Mouse (Mus musculus): ENCODE measurements around the gene Caskin1. TPM values are rescaled to one million over a fixed set of nuclear protein-coding genes. Genes with fewer than 3 reads are reported as not detected.
"Not testable (repeated sequence)": the region's sequence is repeated elsewhere in the genome, so short reads cannot be mapped to it uniquely, and the experiment has no call there.

Gene Caskin1
- total RNA-seq (2021): 100 to 1,000 TPM; 134 to 144 TPM
- long read RNA-seq, experiment 1, full-length matches to known transcripts: 74 of 206 reads
- long read RNA-seq, experiment 1, partial matches to known transcripts: 97 of 206 reads
- long read RNA-seq, experiment 1, other reads (novel, unspliced or antisense): 35 of 206 reads
- long read RNA-seq, experiment 2, full-length matches to known transcripts: 59 of 182 reads
- long read RNA-seq, experiment 2, partial matches to known transcripts: 80 of 182 reads
- long read RNA-seq, experiment 2, other reads (novel, unspliced or antisense): 43 of 182 reads

DNA sequence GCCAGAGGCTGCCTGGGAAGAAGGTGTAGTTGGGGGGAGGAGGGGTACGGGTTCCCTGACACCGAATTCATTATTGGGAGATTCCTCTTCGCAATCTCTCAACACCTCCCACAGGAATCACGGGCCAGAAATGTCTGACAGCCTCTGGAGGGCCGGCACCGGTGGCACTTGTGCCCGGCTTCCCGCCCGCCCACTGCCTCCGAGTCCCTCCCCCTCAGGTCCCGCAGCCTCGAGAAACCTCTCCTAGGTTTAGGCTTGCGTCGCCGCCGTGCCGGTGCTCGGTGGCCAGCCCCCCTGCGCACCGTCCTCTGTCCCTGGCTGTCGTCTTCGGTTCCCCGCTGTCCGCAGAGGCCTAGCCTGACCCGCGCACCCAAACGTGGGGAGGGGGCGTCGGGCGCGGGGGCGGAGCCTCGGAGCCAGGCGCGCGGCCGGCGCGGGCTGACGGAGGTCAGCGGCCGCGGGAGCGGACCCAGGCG is at the start of gene Caskin1:
Gene Caskin1, plus strand, starts transcription at position 416 of the 476 bp plus-strand sequence.
- H3K4me3 ChIP-seq: peak within 1 kb of the TSS; percentile 76
- intact Hi-C loops (cut with DNase I): no loop called here
- H3K27ac ChIP-seq: peak within 1 kb of the TSS; percentile 94
- DNase-seq (ENCODE audit: extremely low spot score in 1 of 2, low spot score in 2 of 2): no peak
- TF ChIP-seq CTCF (IDR thresholded peaks at IDR 0.05): no peak

DNA sequence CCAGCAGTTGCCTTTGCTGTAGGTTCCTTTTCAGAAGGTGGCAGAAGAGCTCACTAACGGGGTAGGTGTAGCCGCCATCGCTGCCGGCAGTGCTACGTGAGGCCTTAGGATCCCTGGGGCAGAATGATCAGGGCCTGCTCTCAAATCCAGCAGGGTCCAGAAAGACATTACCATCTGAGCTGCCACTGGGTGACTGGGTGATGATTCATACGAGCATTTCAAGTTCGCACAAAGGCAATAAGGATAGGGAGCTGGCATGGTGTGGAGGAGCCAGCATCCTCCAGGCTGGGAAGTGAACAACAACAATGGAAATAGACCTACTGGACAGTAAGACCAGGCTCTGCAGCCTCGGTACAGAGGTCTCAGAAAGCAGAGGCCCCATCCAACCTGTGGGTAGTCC is 48.0 kb upstream of the Caskin1 start:
- Histone ChIP-seq H3K27ac (no peak overlapping the region), H3K4me3 (no peak overlapping the region)
- TF ChIP-seq CTCF (IDR thresholded peaks at IDR 0.05): no peak
- intact Hi-C loops (cut with DNase I): no loop called here
- DNase-seq (ENCODE audit: extremely low spot score in 1 of 2, low spot score in 2 of 2): no peak

DNA sequence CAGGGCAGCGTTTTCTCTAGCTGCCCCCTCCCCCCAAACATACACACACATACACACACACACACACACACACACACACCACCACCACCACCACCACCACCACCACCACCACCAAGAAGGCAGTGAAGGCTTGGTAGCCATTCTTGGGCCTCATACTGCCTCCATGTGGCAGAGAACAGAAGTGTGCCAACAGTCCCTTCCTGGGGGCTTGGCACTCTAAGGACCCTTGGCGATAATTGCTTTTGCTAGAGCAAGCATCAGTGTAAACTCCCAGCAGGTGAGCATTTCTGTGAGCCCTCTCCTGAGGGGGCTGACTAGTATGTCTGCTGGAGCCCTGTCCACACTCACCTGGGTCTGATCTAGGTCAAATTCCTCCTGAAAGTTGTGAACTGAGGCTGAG is 47.3 kb upstream of the Caskin1 start:
- TF ChIP-seq CTCF (IDR thresholded peaks at IDR 0.05): peak; percentile 10

DNA sequence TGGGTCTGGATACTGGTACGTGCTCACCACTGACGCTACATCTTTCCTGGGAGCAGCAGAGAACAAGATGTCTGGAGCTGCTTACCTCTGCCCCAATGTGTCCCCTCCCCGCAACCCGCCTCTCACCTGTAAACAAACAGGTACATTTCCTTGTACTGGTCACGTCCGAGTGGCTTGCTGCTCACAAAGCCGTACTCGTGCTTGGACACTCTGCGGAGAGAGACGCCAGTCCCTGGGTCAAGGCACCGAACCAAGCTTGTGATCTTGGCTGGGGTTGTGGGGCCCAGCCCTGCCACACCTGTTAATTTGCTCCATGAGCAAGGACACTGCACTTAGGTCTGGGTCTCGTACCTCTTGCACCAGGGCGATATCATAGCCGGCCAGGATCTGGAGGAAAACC is 46.3 kb upstream of the Caskin1 start:
- H3K4me3 ChIP-seq: no peak overlapping the region
- DNase-seq (ENCODE audit: extremely low spot score in 1 of 2, low spot score in 2 of 2): no peak
- H3K27ac ChIP-seq: no peak overlapping the region
- intact Hi-C loops (cut with DNase I): no loop called here
- no peak for TF ChIP-seq CTCF (IDR thresholded peaks at IDR 0.05)

More for the DNA sequence above, 47.3 kb upstream of the Caskin1 start:
- H3K4me3 ChIP-seq: no peak overlapping the region
- intact Hi-C loops (cut with DNase I): no loop called here
- H3K27ac ChIP-seq: no peak overlapping the region
- no peak for DNase-seq (ENCODE audit: extremely low spot score in 1 of 2, low spot score in 2 of 2)

DNA sequence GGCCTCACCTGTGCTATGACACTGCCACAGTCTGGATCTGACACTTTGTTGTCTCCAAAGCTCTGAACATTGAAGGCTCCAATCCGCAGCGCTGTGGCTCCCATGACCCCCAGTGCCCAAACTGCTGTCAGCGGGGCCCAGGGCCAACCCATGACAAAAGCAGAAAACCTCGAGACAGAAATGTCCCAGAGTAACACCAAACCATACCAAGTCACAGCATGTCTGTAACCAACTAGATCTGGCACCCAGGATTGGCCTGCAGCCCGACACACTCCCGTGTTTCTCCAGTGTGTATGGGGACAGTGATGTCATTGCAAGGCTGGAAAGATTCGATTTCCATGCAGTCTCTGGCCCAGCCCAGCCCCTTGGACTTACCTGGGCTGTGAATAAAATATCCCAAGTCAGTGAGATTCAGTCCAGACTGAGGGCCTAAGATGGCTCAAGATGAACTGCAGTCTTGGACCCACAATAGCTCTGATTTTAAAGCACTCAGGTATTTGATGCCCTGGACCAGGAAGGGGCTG is 45.7 kb upstream of the Caskin1 start, which contains the start of gene Dnase1l2:
Gene Dnase1l2, minus strand, starts transcription at position 474 of the 524 bp plus-strand sequence.
- Histone ChIP-seq H3K4me3 (no peak within 1 kb of the TSS), H3K27ac (no peak within 1 kb of the TSS)
- no peak for TF ChIP-seq CTCF (IDR thresholded peaks at IDR 0.05)
- DNase-seq (ENCODE audit: extremely low spot score in 1 of 2, low spot score in 2 of 2): no peak
- intact Hi-C loops (cut with DNase I): no loop called here

DNA sequence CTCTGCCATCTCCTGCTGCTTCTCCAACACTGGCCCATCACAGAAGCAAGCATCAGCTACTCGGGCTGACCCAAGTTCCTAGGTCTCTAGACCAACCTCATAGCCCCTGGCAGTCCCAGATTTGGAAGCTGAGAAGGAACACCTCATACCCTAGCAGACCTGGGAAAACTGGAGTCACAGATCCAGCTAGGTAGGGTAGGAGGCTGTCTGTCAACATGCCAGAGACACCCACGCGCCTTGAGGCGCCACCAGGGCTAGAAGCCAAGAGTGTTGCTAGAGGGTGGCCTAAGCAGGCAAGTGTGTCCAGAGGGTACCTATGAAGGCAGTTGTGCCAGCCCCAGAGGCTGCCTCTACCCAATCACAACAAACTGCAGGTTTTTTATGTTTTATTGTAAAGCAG is 45.0 kb upstream of the Caskin1 start:
- TF ChIP-seq CTCF (IDR thresholded peaks at IDR 0.05): no peak
- DNase-seq (ENCODE audit: extremely low spot score in 1 of 2, low spot score in 2 of 2): peak in 1 of 2 experiments; percentile 63
- no peak overlapping the region for H3K4me3 ChIP-seq
- intact Hi-C loops (cut with DNase I): no loop called here
- H3K27ac ChIP-seq: no peak overlapping the region

DNA sequence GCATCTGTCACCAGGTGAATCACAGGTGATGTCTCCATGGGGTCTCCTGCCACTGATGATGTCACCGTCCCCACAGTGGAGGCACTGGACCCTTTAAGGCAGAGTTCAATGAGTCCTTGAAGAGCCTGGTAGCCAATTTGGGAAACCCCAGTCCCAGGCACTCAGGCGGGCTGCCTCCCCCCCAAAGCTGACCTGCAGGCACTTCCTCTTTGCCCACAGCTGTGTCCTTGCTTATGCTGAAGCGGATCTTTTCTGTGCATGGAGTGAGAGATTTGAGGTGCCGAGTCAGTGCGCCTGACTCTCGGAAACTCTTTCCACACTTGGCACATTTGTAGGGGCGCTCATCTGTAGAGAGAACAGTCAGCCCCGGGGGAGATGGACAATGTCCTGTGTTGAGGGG is 41.8 kb upstream of the Caskin1 start:
- intact Hi-C loops (cut with DNase I): no loop called here
- H3K4me3 ChIP-seq: no peak overlapping the region
- no peak overlapping the region for H3K27ac ChIP-seq
- no peak for DNase-seq (ENCODE audit: extremely low spot score in 1 of 2, low spot score in 2 of 2)
- no peak for TF ChIP-seq CTCF (IDR thresholded peaks at IDR 0.05)

DNA sequence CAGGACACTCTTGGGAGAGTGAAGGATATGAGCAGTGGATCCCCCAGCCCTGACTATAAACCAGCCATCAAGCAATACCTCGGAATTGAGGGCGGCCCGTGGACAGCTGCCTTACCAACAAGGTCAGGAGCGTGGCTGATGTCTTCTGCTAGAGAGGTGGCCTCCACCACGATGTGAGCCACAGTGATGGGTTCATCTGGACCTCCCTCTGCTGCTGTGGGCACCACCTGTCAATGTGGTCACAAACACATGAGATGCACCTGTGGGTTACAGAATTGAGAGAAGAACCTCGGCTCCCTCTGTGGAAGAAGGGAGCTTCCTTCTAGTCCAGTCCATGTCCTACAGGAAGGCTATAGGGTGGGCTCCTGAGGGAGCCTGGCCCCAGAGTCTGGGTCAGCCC is 38.9 kb upstream of the Caskin1 start:
- no peak for DNase-seq (ENCODE audit: extremely low spot score in 1 of 2, low spot score in 2 of 2)
- H3K4me3 ChIP-seq: no peak overlapping the region
- TF ChIP-seq CTCF (IDR thresholded peaks at IDR 0.05): no peak
- H3K27ac ChIP-seq: no peak overlapping the region
- intact Hi-C loops (cut with DNase I): no loop called here

DNA sequence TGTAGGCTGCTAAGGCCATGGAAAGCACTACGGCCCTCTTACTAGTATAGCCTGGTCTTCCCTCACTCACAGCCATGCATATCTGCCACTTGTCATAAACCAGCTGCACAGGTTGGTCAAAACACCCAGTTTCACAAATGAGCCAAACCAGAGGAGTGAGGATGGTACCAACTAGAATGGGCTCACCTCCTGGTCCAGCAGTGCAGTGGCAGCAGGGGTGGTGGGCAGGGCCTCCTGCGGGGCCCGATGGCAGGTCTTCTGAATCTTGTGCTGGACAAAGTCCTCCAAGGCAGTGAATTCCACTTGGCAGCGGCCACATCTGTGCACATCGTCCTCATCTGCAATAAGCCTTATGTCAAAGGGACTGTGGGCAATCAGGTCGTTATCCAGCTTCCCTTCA is 37.2 kb upstream of the Caskin1 start:
- TF ChIP-seq CTCF (IDR thresholded peaks at IDR 0.05): no peak
- DNase-seq (ENCODE audit: extremely low spot score in 1 of 2, low spot score in 2 of 2): no peak
- no peak overlapping the region for H3K27ac ChIP-seq
- intact Hi-C loops (cut with DNase I): no loop called here
- H3K4me3 ChIP-seq: no peak overlapping the region

DNA sequence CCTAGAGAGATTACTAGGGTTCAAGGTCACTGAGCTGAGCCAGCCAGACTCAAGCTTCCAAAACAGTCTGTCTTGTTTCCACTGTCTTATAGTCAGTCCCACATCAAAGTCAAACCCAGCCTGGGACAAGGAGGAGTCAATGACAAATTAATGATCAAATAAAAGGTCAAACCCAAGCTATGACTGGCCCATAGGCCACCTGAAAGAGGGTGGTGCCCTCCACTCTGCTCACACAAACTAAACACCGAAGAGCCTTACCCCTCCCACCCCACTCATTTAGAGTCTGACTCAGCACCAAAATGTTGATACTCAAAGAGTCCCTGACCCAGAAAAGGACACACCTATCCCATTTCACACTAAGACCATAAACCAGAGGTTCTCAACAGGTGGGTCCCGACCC is 35.0 kb upstream of the Caskin1 start:
- Histone ChIP-seq H3K4me3 (no peak overlapping the region), H3K27ac (no peak overlapping the region)
- TF ChIP-seq CTCF (IDR thresholded peaks at IDR 0.05): no peak
- intact Hi-C loops (cut with DNase I): no loop called here
- no peak for DNase-seq (ENCODE audit: extremely low spot score in 1 of 2, low spot score in 2 of 2)

DNA sequence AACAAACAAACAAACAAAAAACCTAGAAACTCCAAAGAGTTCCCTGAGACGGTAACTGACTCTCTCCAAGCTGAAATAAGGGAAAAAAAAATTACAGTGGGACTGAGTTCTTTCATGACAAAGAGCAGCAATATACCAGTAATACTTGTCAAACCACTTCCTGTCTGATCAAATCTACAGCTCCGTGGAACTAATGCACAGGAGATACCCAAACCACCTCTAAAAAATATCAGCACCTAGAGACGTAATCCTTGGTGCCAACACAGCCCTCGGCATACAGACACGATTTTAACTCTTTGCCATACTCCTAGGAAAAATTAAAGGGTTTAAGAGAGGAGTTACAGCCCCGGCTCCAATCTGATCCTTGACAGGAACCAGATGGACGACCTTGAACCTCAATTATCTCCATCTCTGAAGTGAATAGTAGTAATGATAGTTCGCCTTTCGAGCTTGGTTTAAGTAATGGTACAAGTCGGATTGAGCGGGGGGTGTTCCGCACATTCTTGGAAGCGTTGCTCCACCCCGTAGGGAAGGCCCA is 34.1 kb upstream of the Caskin1 start:
- no peak for TF ChIP-seq CTCF (IDR thresholded peaks at IDR 0.05)

DNA sequence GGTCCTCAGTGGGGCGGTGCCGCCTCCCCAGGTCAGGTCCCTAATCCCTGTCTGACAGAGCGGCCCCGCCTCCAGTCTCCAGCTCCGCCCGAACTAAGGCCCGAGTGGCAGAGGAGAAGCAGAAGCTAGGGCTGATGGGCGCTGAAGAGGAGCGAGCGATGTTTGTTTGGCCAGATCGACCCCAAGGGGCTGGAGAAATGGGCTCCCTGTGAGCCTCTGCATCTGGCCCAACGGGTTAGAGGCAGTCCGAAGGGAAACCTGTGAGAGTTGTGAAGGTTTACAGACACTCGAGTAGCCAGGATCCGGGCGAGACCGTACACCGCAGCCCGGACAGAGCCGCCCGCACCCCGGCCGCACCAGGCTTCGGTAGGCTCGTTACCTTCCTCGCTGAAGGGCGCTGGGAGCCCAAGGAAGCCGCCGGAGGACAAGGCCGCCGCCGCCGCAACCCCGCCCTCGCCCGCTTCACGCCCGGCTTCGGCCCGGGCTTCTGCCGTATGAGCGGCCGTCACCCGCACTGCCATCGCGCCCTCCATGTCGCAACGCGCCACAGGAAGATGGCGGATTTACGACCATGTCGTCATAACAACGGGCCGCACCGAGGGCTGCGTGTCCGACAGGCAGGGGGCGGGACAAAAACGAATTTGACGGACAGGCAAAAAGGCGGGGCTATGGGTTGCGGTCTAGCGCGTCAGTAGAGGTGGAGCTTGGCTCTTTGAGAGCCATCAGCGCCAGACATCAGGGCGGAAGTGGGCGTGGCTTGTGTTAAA is 33.5 kb upstream of the Caskin1 start:
- Histone ChIP-seq H3K27ac (peak overlapping the region; percentile 97), H3K4me3 (peak overlapping the region; percentile 71)
- no peak for TF ChIP-seq CTCF (IDR thresholded peaks at IDR 0.05)
- DNase-seq (ENCODE audit: extremely low spot score in 1 of 2, low spot score in 2 of 2): peak; percentile 98 to 99
- intact Hi-C loops (cut with DNase I): no loop called here

More for the DNA sequence above, 34.1 kb upstream of the Caskin1 start:
- Histone ChIP-seq H3K4me3 (peak overlapping the region; percentile 71), H3K27ac (peak overlapping the region; percentile 97)
- no peak for DNase-seq (ENCODE audit: extremely low spot score in 1 of 2, low spot score in 2 of 2)
- intact Hi-C loops (cut with DNase I): no loop called here

DNA sequence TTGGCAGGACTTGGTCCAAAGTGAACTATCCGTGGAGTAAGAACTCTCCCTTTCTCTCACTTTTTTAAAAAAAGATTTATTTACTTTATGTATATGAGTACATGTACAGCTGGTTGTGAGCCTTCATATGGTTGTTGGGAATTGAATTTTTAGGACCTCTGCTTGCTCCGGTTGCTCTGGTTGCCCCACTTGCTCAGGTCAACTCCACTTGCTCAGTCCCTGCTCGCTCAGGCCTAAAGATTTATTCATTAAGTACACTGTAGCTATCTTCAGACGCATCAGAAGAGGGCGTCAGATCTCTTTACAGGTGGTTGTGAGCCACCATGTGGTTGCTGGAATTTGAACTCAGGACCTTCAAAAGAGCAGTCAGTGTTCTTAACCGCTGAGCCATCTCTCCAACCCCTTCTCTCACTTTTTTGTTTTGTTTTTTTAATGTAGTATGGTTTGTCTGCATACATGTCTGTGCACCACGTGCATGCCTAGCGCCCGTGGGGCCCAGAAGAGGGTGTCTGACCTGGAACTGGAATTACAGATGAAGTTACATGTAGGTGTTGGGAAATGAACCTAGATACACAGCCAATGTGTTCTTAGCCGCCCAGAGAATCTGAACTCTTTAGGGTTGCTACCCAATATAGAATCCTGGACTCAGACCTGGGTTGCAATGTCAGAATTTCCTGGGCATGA is 32.7 kb upstream of the Caskin1 start:
- H3K27ac ChIP-seq; DNase-seq (ENCODE audit: extremely low spot score in 1 of 2, low spot score in 2 of 2); intact Hi-C loops (cut with DNase I): not testable (repeated sequence)
- H3K4me3 ChIP-seq: peak overlapping the region; percentile 71

Data from left cerebral cortex, adult 2 months (tissue).